Comparison of ENCODE assay signal across 20 mouse cellular contexts in genomic region chr1:47272131-47272530, GRCm38 (mm10).
"Had no signal": no experiment of that assay in that cellular context is flagged by ENCODE, and none has a peak within 500 bp of the region (broad histone marks: within the 10 kb centered on the region; RNA-seq: fewer than 3 reads in every experiment).

No protein-coding gene starts in this region.

- H3K9me3 ChIP-seq: liver, embryonic 15.5 days; lung, embryonic 15.5 days; megakaryocyte, embryonic 14.5 days; midbrain, embryonic 13.5 days; midbrain, embryonic 15.5 days had no signal

- DNase-seq: liver, postnatal 0 days; lung, adult 2 months; lung, postnatal 14 days; lung, postnatal 36 days; retina, postnatal 1 day; right cerebral cortex, adult 18-20 months; right cerebral cortex, postnatal 25 days; right cerebral cortex, postnatal 4 days; spleen, adult 18-20 months; thymus, adult 18-20 months; thymus, postnatal 14 days; thymus, postnatal 36 days had no signal

- H3K27ac ChIP-seq: liver, embryonic 15.5 days; lung, embryonic 15.5 days; macrophage; midbrain, embryonic 13.5 days; midbrain, embryonic 15.5 days had no signal

- H3K4me2 ChIP-seq: liver, embryonic 15.5 days; lung, embryonic 15.5 days; midbrain, embryonic 11.5 days; midbrain, embryonic 13.5 days; midbrain, embryonic 15.5 days had no signal

- ATAC-seq: liver, postnatal 0 days; lung, postnatal 0 days; midbrain, embryonic 13.5 days; midbrain, embryonic 15.5 days had no signal

- H3K4me3 ChIP-seq: liver, embryonic 15.5 days; lung, embryonic 15.5 days; megakaryocyte, embryonic 14.5 days; midbrain, embryonic 13.5 days; midbrain, embryonic 15.5 days had no signal

- H3K4me1 ChIP-seq: liver, embryonic 15.5 days; lung, embryonic 15.5 days; megakaryocyte, embryonic 14.5 days; midbrain, embryonic 13.5 days; midbrain, embryonic 15.5 days had no signal

- H3K9ac ChIP-seq: liver, embryonic 15.5 days; liver, postnatal 0 days; lung, embryonic 15.5 days; midbrain, embryonic 13.5 days; midbrain, embryonic 15.5 days had no signal

- H3K36me3 ChIP-seq: liver, embryonic 15.5 days; lung, embryonic 15.5 days; midbrain, embryonic 13.5 days; midbrain, embryonic 15.5 days had no signal

- H3K27me3 ChIP-seq: liver, embryonic 15.5 days; lung, embryonic 15.5 days; megakaryocyte, embryonic 14.5 days; midbrain, embryonic 13.5 days; midbrain, embryonic 15.5 days had no signal
